Mouse (Mus musculus) midbrain, embryonic 11.5 days (tissue): ENCODE measurements around the gene Kmt5a. TPM values are rescaled to one million over a fixed set of nuclear protein-coding genes. Genes with fewer than 3 reads are reported as not detected.
A peak's percentile ranks its signal among the peaks of the same experiment; 100 is the strongest.

ENCODE experiments used
- ATAC-seq: fragments of 200-750 bp; cut with Nextera tagmentation; 2 replicates; pipeline ENCODE4 v1.8.0; 2017; ENCODE audit warnings: moderate TSS enrichment, moderate library complexity; ENCODE audit not compliant: low FRiP score
- DNase-seq: peaks from one replicate; pipeline ENCODE4 v3.0.0; 2015; ENCODE audit warnings: low spot score; ENCODE audit errors: missing footprints
- H3K27ac ChIP-seq: fragments of 300-500 bp; sonication (generic); 2 replicates; pipeline ENCODE4 v1.5.1; 2014; ENCODE audit warnings: low read depth, low read length
- H3K27me3 ChIP-seq: fragments of 300-500 bp; sonication (generic); 2 replicates; pipeline ENCODE4 v1.6.1; 2014; ENCODE audit warnings: mild to moderate bottlenecking, low read length, moderate library complexity, mixed read lengths; ENCODE audit not compliant: control insufficient read depth, insufficient read depth
- H3K36me3 ChIP-seq: fragments of 300-500 bp; sonication (generic); 2 replicates; pipeline ENCODE4 v1.6.1; 2014; ENCODE audit warnings: mild to moderate bottlenecking, low read length, moderate library complexity, mixed read lengths; ENCODE audit not compliant: control insufficient read depth, insufficient read depth
- H3K4me1 ChIP-seq: fragments of 300-500 bp; sonication (generic); 2 replicates; pipeline ENCODE4 v1.6.1; 2014; ENCODE audit warnings: low read length; ENCODE audit not compliant: control insufficient read depth, insufficient read depth
- H3K4me2 ChIP-seq: fragments of 300-500 bp; sonication (generic); 2 replicates; pipeline ENCODE4 v1.6.1; 2014; ENCODE audit warnings: mild to moderate bottlenecking, moderate library complexity
- H3K4me3 ChIP-seq: fragments of 300-500 bp; sonication (generic); 2 replicates; pipeline ENCODE4 v1.5.1; 2014; ENCODE audit warnings: low read depth, low read length
- H3K9ac ChIP-seq: fragments of 300-500 bp; sonication (generic); 2 replicates; pipeline ENCODE4 v1.6.1; 2014; ENCODE audit warnings: low read length
- H3K9me3 ChIP-seq: fragments of 300-500 bp; sonication (generic); 2 replicates; pipeline ENCODE4 v1.6.1; 2016; ENCODE audit warnings: low read length; ENCODE audit not compliant: control insufficient read depth
- WGBS: fragments of 180-500 bp; shearing (Covaris S2); extraction: QIAGEN DNeasy Blood & Tissue Kit; methylation state at CpG from one replicate; pipeline ENCODE4 v1.1.7; 2014; 5-methylcytosine and 5-hydroxymethylcytosine counted together
- polyA plus RNA-seq: library from polyadenylated mRNA; unstranded; fragments of >200 nt; fragmentation: Nextera tagmentation; extraction: Ambion mirVana; gene quantifications from 2 replicates; pipeline ENCODE4 v1.2.1, GENCODE M21; 2014

The Kmt5a gene
- polyA plus RNA-seq, 1 experiment from 2014 or later = 90.0 TPM

DNA sequence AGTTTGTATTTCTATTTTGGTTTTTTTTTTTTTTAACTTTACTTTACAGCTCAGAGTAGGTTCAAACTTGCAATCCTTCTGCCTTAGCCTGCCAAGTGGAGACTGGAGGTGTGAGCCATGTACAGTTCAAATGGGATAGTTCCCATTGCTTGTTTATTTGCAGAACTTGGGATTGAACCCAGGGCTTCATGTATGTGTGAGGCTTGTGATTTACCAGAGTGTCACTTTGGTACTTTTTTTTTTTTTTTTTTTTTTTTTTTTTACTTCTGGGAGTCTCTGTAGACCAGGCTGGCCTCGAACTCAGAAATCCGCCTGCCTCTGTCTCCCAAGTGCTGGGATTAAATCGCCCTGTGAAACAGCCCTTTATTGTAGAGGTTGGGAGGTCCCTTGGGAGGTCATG, 4.5 kb downstream of the Kmt5a start:
- Histone ChIP-seq H3K4me3 (no peak overlapping the region), H3K27ac (no peak overlapping the region), H3K4me2 (no peak overlapping the region), H3K36me3 (peaks cover 11% of the 10 kb centered on the region), H3K9me3 (no peaks in the 10 kb centered on the region), H3K27me3 (no peaks in the 10 kb centered on the region), H3K9ac (no peak overlapping the region), H3K4me1 (peaks cover 21% of the 10 kb centered on the region)
- DNase-seq (no peak), ATAC-seq (no peak)
- WGBS = 76% methylated on average over 3 of the region's 3 CpGs

- peak overlapping the region; percentile 90 for H3K4me2 ChIP-seq
- H3K9ac ChIP-seq = peak overlapping the region; percentile 92
- DNase-seq = peak; percentile 98
- no peaks in the 10 kb centered on the region for H3K9me3 ChIP-seq
- peak overlapping the region; percentile 53 for H3K27ac ChIP-seq
- peaks cover 16% of the 10 kb centered on the region for H3K36me3 ChIP-seq
- no peaks in the 10 kb centered on the region for H3K27me3 ChIP-seq
- WGBS = 6% methylated on average over 50 of the region's 66 CpGs
- peaks cover 24% of the 10 kb centered on the region for H3K4me1 ChIP-seq
- peak overlapping the region; percentile 95 for H3K4me3 ChIP-seq
- ATAC-seq = peak; percentile 88
Observed at GRCm38 (mm10) chr5:124444661-124445561, 5.2 kb downstream of the Kmt5a start.

DNA sequence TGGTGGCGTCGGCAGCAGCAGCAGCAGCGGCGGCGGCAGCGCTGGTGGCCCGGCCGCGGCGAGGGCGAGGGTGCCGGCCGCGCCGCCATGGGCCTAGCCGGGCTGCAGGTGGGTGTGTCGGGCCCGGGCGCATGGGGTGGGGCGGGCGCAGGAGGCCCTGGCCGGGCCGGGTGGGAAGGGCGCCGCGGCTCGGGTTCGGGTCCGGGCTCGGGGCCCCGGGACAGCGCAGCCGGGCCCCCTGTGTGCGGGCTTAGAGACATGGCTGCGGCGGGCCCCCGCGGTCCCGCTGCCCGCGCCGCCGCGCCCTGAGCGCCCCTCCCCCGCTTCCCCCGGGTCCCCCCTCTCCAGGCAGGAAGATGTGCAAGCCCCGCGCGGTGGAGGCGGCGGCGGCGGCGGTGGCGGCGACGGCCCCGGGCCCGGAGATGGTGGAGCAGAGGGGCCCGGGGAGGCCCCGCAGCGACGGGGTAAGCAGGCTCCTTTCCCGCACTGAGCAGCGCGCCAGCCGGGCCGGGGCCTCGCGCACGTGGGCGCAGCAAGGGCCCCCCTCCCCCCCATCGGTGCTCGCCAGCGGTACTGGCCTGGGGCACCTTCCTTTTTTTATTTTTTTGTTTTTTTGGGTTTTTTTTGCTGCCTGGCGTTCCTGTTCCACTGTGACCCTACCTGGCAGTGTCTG, 6.0 kb downstream of the Kmt5a start:
- Histone ChIP-seq H3K36me3 (peaks cover 19% of the 10 kb centered on the region), H3K27ac (peak overlapping the region; percentile 53), H3K4me1 (peaks cover 22% of the 10 kb centered on the region), H3K9me3 (no peaks in the 10 kb centered on the region), H3K4me3 (peak overlapping the region; percentile 95), H3K4me2 (peak overlapping the region; percentile 90), H3K9ac (peak overlapping the region; percentile 92), H3K27me3 (no peaks in the 10 kb centered on the region)
- DNase-seq = peak; percentile 94
- WGBS = 0% methylated on average over 17 of the region's 77 CpGs
- ATAC-seq = peak; percentile 68

GRCm38 (mm10) chr5:124446301-124446881, 6.7 kb downstream of the Kmt5a start:
- DNase-seq = peak; percentile 92
- WGBS = 4% methylated on average over 15 of the region's 15 CpGs
- Histone ChIP-seq H3K9ac (peak overlapping the region; percentile 92), H3K36me3 (peaks cover 19% of the 10 kb centered on the region), H3K4me3 (peak overlapping the region; percentile 95), H3K4me1 (peaks cover 19% of the 10 kb centered on the region), H3K4me2 (peak overlapping the region; percentile 90), H3K9me3 (no peaks in the 10 kb centered on the region), H3K27me3 (no peaks in the 10 kb centered on the region), H3K27ac (peak overlapping the region; percentile 53; the same call in 1 of the 2 replicates)
- peak; percentile 38; the same call in 1 of the 2 replicates for ATAC-seq

- ATAC-seq (no peak), DNase-seq (no peak)
- WGBS = 73% methylated on average over 6 of the region's 6 CpGs
- Histone ChIP-seq H3K4me2 (no peak overlapping the region), H3K4me1 (peaks cover 19% of the 10 kb centered on the region), H3K9me3 (no peaks in the 10 kb centered on the region), H3K9ac (no peak overlapping the region), H3K4me3 (no peak overlapping the region), H3K27me3 (no peaks in the 10 kb centered on the region), H3K36me3 (peaks cover 34% of the 10 kb centered on the region), H3K27ac (no peak overlapping the region)
Observed at GRCm38 (mm10) chr5:124449494-124449893, 9.8 kb downstream of the Kmt5a start.

DNA sequence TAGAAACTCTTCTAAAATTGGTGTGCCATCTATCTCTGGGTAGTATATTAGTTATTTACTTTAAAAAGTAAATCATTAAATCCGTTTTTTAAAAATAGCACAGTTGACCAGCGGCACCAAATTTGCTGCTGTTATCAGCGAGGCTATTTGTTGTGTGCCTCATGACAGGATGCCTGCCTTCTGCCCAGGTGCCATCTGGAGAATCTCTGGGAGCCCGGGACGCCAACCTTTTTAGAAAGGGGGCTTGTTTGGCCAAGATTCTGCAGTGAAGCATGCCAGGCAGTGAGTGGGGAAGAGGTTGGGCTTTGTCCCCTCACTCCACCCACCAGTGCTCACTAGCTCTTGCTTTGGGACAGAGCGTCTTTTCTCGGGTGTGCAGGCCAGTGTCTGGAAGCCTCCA, 10.3 kb downstream of the Kmt5a start:
- no peak overlapping the region for H3K4me3 ChIP-seq
- H3K36me3 ChIP-seq = peaks cover 34% of the 10 kb centered on the region
- H3K4me1 ChIP-seq = peaks cover 15% of the 10 kb centered on the region
- H3K9me3 ChIP-seq = no peaks in the 10 kb centered on the region
- no peak overlapping the region for H3K27ac ChIP-seq
- no peaks in the 10 kb centered on the region for H3K27me3 ChIP-seq
- DNase-seq = no peak
- no peak for ATAC-seq
- 85% methylated on average over 7 of the region's 7 CpGs for WGBS
- no peak overlapping the region for H3K4me2 ChIP-seq
- no peak overlapping the region for H3K9ac ChIP-seq

DNA sequence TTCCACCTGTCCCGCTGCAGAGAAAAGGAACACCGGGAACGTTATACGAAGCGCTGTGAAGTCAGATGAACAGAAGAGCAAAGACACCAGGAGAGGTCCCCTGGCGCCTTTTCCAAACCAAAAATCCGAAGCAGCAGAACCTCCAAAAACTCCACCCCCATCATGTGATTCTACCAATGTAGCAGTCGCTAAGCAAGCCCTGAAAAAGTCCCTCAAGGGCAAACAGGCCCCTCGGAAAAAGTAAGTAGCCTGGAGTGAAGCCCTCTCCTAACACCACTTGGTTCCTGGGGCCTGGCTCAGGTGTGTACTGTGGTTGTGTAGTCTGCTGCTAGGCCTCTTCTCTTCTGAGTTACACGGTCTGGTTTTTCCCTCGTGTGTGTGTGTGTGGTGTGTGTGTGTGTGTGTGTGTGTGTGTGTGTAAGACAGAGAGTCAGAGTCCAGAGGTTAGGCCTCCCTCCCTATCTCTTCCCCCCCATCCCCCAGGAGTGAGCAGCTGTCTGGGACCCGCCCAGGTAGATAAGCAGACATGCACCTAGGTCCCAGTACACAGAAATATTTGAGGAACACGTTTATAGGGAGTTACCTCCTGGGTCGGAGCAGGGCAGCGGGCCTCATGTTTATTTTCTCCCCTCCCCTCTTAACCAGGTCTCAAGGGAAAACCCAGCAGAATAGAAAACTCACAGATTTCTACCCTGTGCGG, 11.1 kb downstream of the Kmt5a start:
- Histone ChIP-seq H3K4me2 (no peak overlapping the region), H3K9me3 (no peaks in the 10 kb centered on the region), H3K9ac (no peak overlapping the region), H3K27ac (no peak overlapping the region), H3K4me1 (peaks cover 15% of the 10 kb centered on the region), H3K36me3 (peaks cover 36% of the 10 kb centered on the region), H3K27me3 (no peaks in the 10 kb centered on the region), H3K4me3 (no peak overlapping the region)
- DNase-seq = no peak
- ATAC-seq = no peak
- WGBS = 89% methylated on average over 16 of the region's 16 CpGs

- H3K27me3 ChIP-seq = no peaks in the 10 kb centered on the region
- WGBS = 84% methylated on average over 15 of the region's 15 CpGs
- H3K36me3 ChIP-seq = peaks cover 51% of the 10 kb centered on the region
- no peaks in the 10 kb centered on the region for H3K9me3 ChIP-seq
- H3K4me2 ChIP-seq = no peak overlapping the region
- no peak for ATAC-seq
- H3K4me3 ChIP-seq = no peak overlapping the region
- H3K4me1 ChIP-seq = peaks cover 5% of the 10 kb centered on the region; the same call in 1 of the 2 replicates
- H3K9ac ChIP-seq = no peak overlapping the region
- no peak for DNase-seq
- H3K27ac ChIP-seq = no peak overlapping the region
Observed at GRCm38 (mm10) chr5:124452494-124453228, 12.9 kb downstream of the Kmt5a start.
